Mouse (Mus musculus) ovary, postnatal 10 days (tissue): Measurements from ENCODE around the gene Hepacam.

ENCODE experiments used
- DNase-seq: peaks from one replicate; pipeline ENCODE4 v3.0.0; 2022; ENCODE audit warnings: low spot score

The Hepacam gene

GRCm38 (mm10) chr9:37433823-37434560, 66.8 kb downstream of the Hepacam start:
- no peak for DNase-seq

DNA sequence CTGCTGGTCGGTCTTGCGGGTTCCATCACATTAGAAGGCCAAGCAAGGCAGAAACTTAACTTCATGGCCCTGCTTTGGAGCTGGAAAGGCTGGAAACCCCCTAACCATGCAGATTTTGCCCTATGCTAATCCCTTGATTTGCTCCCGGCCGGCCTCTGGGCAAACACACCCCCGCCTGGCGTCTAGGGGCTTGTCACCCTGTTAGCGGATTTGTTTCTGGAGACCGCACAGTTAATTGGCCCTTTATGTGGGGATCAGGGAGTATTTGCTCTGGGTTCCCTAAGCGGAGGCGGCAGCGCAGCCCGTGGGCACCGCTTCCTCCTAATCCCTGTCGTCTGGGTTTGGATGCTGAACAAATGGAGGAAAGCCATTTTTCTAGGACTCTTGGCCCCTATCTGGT, 67.8 kb downstream of the Hepacam start:
- no peak for DNase-seq

- no peak for DNase-seq
Measured at GRCm38 (mm10) chr9:37435616-37436015, 68.5 kb downstream of the Hepacam start.
